Mouse (Mus musculus): ENCODE data around the gene Ppp1r15b.

Ppp1r15b gene

DNA sequence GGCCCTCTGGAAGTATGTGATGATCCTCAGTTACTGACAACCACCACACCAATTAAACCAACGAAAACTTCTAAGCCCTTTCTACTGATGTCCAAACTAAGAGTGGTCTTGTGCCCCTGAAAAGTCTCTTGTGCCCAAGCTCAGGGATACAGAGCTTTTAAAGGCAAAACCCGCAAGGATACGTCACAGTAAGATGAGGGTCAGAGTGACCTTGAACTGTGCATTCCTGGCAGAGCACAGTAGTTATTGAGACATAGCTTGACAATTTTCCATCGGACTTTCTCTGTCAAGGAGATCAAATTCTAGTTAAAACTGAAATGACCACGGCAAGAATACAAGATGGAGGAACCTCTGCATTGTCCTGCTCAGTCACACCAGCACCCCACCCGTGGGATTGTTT is 9.7 kb upstream of the Ppp1r15b start:
- DNase-seq (ENCODE audit: low spot score): no peak

DNA sequence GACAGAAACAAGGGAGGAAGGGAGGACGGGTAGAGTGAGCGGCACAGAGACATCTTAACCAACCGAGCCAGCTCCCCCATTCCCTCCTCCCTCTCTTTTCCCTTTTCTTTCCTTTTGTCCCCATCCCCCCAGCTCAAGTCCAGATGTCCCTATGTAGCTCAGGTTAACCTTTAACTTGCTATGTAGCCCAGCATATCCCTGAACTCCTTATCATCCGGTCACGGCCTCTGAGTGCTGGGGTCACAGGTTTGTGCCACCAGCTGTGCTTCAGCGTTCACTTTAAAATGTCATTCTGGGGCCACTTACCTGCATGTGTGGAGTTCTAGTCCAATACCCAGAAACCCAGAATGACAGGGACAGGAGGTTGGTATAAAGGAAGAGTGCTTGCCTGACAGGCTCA is 6.8 kb upstream of the Ppp1r15b start:
- no peak for DNase-seq (ENCODE audit: low spot score)

DNA sequence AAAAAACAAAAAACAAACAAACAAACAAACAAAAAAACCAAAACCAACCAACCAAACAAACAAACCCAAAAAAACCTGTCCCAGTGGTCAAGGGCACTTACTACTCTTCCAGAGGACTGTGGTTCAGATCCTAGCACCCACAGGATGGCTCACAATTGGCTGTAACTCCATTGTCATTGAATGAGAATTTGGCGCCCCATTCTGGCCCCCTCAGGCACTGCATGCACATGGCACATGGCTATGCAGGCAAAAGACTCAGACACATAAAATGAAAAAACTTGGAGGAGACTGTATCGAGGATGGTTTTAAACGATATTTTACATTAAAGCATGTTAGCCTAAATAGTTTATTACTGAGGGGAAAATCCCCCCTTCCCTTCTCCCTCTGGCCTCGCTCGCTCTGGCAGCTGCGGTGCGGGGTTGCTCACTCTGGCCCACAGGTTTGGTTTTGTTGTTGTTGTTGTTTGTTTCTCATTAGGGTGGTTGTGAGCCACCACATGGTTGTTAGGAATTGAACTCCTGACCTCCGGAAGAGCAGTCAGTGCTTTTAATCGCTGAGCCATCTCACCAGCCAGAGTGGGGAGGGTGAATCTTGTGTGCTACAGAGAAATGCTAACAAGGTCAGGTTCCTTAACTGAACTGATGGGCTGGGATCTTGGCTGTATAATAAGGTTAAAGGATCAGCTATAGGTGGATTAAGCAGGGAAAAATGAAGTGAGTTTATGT is 5.1 kb upstream of the Ppp1r15b start:
- no peak for DNase-seq (ENCODE audit: low spot score)

GRCm38 (mm10) chr1:133126365-133126740 is 4.6 kb upstream of the Ppp1r15b start:
- DNase-seq (ENCODE audit: low spot score): no peak

DNA sequence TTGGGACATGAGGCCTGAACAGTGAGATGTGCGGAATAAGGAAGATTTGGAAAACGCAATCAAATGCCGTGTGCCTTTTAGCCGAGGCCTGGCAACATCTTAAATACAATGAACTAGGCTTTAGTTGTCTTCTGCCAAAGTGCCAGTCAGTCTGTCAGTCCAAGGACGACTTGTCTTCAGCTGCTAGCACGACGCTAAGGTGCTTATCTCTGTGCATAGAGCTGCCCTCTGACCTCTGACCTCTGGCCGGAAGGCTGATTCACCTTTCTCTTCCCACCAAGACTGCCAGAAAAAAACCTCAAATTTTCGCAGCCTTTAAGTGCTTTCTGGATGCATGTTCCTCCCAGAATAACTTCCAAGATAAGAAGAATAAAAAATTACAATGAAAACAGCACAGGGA is 3.6 kb upstream of the Ppp1r15b start:
- no peak for DNase-seq (ENCODE audit: low spot score)

GRCm38 (mm10) chr1:133129471-133130221 is 1.3 kb upstream of the Ppp1r15b start:
- DNase-seq (ENCODE audit: low spot score): no peak

DNA sequence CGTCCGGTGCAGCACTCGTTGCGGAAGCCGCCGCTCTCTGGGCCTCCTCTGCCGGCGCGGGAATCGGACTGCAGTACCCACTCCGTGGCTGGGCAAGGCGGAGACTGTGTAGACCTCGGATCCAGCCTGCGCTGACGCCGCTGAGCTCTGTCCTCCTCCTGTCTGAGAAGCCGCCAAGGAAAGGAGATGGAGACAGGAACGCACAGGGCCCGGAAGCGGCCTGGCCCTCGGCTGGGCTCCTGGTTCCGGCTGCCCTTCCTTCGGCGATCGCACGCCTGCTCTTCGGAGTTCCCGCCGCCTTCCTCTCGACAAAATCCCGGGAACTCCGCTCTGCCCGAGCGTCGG is 590 bp downstream of the Ppp1r15b start:
- DNase-seq (ENCODE audit: low spot score): no peak

DNA sequence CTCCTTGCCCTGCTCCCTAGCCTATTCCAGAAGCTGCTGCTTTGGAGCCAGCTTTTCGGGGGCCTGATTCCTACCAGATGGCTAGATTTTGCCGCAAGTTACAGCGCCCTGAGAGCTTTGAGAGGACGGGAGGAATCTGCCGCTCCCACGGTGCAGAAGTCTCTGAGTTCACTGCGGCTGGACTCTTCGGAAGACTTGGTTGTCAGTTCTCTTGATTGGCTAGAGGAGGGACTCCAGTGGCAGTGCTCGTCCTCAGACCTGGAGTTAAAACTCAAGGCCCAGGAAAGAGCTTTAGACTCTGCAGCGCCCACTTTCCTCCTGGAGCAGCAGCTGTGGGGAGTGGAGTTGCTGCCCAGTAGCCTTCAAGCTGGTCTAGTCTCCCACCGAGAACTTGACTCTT is 993 bp downstream of the Ppp1r15b start:
- DNase-seq (ENCODE audit: low spot score): no peak

DNA sequence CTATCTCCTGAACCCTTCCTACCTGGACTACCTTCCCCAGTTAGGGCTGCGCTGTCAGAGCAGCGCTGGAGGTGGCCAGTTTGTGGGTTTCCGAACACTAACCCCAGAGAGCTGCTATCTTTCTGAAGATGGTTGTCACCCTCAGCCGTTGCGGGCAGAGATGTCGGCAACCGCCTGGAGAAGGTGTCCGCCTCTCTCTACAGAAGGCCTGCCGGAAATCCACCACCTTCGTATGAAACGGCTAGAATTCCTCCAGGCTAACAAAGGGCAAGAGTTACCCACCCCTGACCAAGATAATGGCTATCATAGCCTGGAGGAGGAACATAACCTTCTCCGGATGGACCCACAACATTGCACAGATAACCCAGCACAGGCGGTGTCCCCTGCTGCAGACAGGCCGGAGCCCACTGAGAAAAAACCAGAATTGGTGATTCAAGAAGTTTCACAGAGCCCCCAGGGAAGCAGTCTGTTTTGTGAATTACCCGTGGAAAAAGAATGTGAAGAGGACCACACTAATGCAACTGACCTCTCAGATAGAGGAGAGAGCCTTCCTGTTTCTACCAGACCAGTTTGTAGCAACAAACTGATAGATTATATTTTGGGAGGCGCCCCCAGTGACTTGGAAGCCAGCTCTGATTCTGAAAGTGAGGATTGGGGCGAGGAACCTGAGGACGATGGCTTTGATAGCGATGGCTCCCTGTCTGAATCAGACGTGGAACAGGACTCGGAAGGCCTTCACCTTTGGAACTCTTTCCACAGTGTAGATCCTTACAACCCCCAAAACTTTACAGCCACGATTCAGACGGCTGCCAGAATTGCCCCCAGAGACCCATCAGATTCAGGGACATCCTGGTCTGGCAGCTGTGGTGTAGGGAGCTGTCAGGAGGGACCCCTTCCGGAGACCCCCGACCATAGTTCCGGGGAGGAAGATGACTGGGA is 1.7 kb downstream of the Ppp1r15b start:
- no peak for DNase-seq (ENCODE audit: low spot score)

GRCm38 (mm10) chr1:133133425-133133824 is 2.5 kb downstream of the Ppp1r15b start:
- no peak for DNase-seq (ENCODE audit: low spot score)

- DNase-seq (ENCODE audit: low spot score): no peak
These were observed 3.1 kb downstream of the Ppp1r15b start for GRCm38 (mm10) chr1:133134071-133134470.

GRCm38 (mm10) chr1:133134881-133135280 is 3.9 kb downstream of the Ppp1r15b start:
- no peak for DNase-seq (ENCODE audit: low spot score)

DNA sequence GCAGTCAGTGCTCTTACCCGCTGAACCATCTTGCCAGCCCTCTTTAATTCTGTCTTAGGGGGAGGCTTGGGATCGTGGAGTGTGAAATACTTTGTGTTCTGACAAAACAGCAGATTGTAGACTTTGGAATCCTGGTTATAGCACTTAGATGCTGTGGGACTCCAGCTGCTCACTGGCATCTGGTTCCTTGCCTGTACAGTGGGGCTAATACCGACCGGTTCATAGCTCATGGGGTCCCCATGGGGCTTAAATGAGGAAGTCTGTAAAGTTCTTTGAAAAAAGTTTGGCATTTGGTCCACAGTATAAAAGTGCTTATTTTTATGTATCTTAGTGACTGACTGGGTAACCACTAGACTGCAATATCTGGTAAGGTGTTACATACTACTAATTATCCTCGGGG is 4.9 kb downstream of the Ppp1r15b start:
- no peak for DNase-seq (ENCODE audit: low spot score)

GRCm38 (mm10) chr1:133138401-133138800 is 7.5 kb downstream of the Ppp1r15b start:
- no peak for DNase-seq (ENCODE audit: low spot score)

- peak; percentile 86 for DNase-seq (ENCODE audit: low spot score)
These were observed 15.4 kb downstream of the Ppp1r15b start for GRCm38 (mm10) chr1:133146014-133147009.

DNA sequence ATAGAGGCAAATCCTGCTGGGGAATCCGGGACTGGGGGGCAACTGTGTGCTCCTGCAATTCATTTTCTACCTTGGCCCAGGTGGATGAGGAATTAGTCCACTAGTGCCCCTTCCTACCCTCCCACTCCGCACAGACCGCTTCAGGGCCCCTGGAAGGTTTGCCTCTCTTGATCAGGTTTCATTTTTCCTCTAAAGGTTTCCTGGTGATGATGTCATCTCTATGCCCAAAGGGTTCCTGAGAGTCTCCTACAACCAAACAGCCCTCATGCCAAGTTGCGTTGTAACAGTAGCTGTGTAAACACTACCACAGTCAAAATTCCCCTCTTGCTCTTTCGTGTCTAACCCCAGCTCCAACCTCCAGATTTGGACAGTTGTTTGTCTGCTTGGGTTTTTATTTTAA is 16.4 kb downstream of the Ppp1r15b start:
- no peak for DNase-seq (ENCODE audit: low spot score)

DNA sequence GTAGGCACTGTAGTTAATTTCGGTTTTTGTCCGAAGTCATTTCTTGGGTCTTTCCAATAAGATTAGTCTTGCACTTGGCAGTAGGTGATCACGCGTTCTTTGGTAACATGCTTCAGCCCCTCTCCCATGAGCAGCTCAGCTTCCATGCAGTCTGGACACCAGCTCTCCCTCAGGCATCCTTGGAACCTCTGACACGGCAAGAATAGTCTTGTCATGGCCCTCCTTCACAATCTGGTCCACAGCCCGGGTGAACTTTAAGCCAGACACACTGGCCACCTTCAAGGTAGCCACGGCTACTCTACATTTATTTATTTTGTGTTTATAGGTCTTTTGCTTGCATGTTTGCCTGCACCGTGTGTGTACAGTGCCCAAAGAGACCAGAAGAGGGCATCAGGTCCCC is 17.2 kb downstream of the Ppp1r15b start:
- DNase-seq (ENCODE audit: low spot score): no peak

DNA sequence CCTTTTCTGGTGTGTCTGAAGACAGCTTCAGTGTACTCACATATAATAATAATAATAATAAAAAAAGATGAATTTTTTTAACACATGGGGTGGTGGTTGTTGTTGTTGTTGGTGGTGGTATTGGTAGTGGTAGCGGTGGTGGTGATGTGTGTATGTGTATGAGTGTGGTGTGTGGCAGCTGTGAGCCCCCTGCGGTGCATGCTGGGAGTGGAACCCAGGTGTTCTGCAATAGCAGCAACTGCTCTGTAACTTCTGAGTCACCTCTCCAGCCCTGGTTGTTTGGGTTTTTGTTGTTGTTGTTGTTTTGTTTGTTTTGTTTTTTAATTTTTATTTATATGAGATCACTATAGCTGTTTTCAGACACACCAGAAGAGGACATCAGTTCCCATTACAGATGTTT is 19.6 kb downstream of the Ppp1r15b start:
- no peak for DNase-seq (ENCODE audit: low spot score)

- DNase-seq (ENCODE audit: low spot score): no peak
These were observed 21.3 kb downstream of the Ppp1r15b start for GRCm38 (mm10) chr1:133152213-133152612.

- no peak for DNase-seq (ENCODE audit: low spot score)
These were observed 24.3 kb downstream of the Ppp1r15b start for GRCm38 (mm10) chr1:133155270-133155669.

DNA sequence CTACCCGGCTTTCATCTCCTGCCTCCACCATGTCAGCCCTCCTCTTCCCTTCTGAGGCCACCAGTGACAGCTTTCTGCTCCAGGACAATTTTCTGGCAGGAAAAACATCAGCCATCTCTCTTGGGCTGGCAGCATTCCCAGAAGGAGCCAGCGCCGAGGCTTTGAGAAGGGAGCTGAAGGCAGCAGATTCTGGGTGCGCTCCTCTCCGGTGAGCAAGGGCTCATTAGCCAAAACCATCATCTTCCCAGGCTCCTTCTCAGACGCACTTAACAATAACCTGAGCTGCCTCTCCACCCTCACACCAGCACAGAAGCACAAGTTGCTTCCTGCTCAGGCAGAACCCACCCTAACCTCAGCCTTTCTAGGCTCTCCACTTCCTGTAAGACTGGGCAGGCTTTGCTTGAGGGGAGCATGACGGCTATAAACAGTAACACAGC is 28.2 kb downstream of the Ppp1r15b start:
- no peak for DNase-seq (ENCODE audit: low spot score)
